Mouse (Mus musculus): ENCODE measurements around the gene Gpr18.

The Gpr18 gene

DNA sequence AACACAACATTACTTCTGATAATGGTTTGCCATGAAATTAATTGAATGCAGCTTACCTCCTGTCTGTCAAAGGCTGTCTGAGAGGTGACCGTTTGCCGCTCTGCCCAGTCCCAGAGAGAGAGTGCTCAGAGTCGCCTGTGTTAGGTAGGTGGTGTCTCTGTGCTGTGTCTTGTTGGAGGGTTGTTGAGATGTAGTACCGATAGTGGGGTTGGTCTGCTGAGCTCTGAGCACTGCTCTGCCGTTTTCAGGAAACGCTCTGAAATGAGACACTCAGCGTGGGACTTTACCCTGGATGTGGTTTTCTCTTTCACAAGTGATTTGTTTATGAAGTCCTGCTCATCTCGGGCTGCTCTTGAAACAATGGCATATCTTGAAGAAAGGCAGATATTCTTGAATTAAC lies at the start of gene Gpr18:
Gene Gpr18 (minus strand): TSS at position 161 of the 400 bp plus-strand sequence.
- DNase-seq (ENCODE audit: low spot score), result no peak

- DNase-seq (ENCODE audit: low spot score), result no peak
Measured at GRCm38 (mm10) chr14:121964990-121965389, 49.4 kb upstream of the Gpr18 start, which contains the start of gene Gpr183. Gpr183 (minus strand) TSS chr14:121965195.

DNA sequence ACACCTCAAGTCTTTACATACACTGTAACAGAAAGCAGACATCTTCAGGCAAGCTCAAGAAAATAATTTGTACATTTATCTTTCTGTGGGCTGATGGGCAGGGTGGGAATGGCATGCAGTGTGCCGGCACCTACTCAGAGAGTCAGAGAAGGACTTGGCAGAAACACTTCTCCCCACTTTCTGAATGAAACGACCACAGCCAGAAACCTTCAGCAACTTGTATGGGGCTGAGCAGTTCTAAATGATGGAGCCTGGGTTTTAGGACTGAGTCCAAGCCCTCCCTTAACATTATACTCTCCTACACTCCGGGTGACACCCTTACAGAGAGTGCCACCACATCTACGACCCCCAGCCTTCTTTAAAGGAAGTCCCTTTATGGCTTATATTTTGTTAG lies 48.4 kb upstream of the Gpr18 start:
- DNase-seq (ENCODE audit: low spot score), result no peak

DNA sequence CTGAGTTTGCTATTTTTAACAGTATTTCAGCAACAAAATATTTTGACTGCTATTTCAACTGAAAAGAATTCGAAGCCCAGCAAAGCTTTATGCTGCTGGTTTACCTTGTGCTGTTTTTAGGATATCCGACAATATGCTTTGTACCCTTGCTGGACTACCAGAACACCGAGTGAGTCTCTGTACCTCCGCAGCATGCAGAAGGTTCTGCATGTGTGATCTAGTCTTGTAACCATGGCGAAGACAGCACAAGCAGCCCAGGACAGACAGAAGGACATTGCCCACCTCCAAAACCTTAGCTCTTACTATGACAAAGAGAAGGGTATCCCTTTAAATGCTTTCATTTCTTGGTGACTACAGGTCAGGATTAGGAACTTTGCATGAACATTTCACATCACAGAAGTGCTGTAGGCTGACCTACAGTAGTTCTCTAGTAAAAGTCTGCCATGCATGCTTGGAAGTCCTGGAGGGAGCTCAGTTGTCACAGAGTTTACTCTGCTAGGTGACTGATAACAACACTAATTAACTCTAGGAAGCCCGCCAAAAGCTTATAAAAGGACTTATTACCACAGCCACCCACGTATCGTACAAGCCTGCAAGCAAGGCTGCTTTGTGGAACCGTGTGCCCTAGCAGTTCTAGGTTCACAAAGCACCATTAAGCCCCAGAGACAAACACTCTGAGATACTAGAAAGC lies 47.8 kb upstream of the Gpr18 start:
- DNase-seq (ENCODE audit: low spot score), result no peak

DNA sequence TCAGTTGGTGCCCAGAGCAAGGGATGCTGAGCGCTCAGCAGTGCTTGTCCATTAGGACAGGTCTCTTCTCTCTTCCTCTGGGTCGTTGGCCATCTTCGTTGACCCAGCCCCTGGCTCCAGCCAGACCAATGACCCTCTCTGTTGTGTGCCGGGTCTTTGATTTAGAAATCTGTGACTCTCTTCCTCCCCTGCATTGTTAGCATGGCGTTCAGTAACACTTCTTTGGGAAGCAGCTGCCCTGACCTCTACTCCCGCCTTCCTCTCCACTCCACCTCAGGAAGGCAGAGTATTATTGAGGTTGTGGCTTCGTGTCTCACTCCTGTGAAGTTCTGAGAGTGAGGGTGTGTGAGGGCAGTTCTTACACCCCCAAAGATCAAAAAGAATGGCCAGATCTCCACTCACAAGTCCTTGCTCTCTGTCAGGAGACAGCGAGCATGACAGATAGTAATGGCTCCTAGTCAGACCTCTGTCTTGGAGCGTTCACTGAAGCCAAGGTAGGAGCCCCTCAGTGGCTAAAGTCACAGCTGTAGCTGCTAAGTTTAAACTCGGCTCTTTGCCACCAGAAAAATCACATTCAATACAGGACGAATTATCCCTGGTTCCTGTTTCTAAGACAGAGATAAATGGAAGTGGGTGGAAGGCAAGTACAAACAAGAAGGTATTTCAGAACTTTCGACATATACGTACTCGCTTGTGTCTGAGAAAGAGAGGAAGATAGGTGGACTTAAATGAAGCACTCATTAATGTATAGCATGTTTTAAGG lies 46.7 kb upstream of the Gpr18 start:
- no peak for DNase-seq (ENCODE audit: low spot score)

- no peak for DNase-seq (ENCODE audit: low spot score)
Measured at GRCm38 (mm10) chr14:121961496-121962127, 46.0 kb upstream of the Gpr18 start.

DNA sequence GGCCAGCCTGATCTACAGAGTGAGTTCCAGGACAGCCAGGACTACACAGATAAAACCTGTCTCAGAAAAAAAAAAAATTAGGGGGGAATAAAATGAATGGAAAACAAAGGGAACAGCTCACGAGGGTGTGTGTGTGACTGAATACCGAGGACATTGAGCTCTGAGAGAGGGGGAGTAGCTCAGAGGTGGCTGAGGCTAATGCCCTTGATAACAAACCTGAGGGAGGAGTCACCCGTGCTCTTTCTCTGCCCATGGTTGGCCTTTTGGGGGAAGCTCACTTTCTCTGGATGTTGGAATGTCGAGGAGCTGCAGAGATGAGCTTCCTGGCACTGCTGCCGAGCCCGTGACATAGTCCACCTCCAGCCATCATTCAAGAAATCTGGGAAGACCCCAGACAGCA lies 45.4 kb upstream of the Gpr18 start:
- no peak for DNase-seq (ENCODE audit: low spot score)

- DNase-seq (ENCODE audit: low spot score), result no peak
Measured at GRCm38 (mm10) chr14:121960531-121960930, 45.0 kb upstream of the Gpr18 start.

GRCm38 (mm10) chr14:121960031-121960430 lies 44.5 kb upstream of the Gpr18 start:
- no peak for DNase-seq (ENCODE audit: low spot score)

DNA sequence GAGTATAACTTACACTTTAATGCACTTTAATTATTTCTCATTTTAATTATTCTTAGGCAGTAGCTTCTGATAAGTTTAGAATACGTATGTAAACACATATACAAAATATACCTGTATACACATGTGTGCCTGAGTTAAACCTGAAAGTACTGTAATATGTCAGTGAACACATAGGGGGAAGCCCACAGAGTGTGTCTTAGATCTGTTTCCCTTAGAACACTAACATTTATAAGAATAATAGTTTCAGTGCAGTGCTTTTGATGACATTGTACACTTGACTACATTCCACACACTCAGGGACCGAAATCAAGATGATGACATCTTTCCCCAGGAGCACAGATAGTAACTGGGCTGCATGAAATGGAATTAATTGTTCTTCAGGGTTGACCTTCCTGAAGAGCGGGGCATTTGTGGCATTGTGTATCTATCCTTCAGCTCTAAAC lies 44.0 kb upstream of the Gpr18 start:
- no peak for DNase-seq (ENCODE audit: low spot score)

- no peak for DNase-seq (ENCODE audit: low spot score)
Measured at GRCm38 (mm10) chr14:121958751-121959537, 43.4 kb upstream of the Gpr18 start.

- no peak for DNase-seq (ENCODE audit: low spot score)
Measured at GRCm38 (mm10) chr14:121958041-121958750, 42.6 kb upstream of the Gpr18 start.

DNA sequence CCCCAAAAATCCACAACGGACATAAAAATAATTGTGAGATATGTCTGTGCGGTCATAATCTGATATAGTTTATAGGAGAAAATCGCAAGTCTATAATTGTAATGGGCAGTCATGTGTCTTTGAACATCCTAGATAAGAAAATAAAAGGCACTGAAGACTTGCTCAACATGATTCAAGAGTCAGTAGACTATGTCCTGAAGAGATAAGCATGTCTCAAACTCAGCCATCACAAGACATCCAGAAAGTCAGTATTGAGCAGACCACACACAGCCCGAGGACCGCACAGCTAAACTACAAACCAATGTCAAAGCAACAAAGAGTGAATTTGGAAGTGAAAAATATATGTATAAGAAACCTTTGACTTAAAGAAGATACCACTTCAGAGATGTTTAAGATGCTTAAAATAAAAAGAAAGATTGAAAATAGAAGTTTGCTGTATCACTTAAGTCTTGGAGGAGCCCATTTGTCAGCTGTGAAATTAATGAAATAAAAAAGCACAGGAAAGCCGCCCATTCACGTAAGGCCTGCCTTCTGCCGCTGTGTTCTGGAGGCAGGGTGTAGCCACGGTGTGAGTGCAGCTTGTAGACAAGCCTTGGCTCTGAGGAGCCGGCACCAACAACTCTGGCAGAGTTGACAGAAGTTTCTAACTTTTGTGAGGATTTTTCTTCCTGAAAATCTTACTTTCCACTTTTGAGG lies 41.7 kb upstream of the Gpr18 start:
- no peak for DNase-seq (ENCODE audit: low spot score)

DNA sequence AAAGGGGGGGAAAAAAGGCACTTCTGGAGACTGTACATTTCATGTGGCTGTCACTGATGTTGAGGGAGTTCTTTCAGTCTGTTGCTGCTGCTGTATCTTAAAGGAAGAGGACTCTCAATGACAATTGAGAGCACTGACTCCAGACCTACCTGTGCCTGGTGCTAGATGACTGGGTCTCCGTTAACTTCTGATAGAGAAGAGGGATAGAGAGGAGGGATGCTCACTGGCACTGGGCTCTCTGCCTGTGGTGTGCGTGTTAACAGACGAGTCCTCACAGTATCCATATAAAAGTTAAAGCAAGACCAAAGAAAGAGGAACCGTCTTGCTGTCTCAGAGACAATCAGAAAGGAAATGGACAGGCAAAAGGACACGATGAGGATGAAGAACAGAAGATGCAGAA lies 40.7 kb upstream of the Gpr18 start:
- DNase-seq (ENCODE audit: low spot score), result no peak

GRCm38 (mm10) chr14:121955176-121955795 lies 39.7 kb upstream of the Gpr18 start:
- DNase-seq (ENCODE audit: low spot score), result no peak

- DNase-seq (ENCODE audit: low spot score), result no peak
Measured at GRCm38 (mm10) chr14:121954608-121955007, 39.0 kb upstream of the Gpr18 start.

DNA sequence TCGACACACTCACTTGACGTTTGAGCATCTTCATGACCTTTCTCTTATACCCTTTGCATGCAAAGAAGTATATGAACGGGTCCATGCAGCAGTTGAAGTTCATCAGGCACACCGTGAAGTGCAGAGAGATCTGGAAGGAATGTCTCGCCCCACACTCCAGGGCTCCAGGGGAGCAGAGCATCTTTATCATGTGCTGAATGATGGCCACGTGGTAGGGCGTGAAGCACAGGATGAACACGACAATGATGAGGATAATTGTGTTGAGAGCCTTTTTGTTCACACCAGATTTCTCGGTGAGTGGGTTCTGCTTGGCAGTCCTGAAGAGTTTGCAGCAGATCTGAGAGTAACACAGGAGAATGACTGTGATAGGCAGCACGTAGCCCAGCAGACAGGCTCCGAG lies 38.5 kb upstream of the Gpr18 start:
- DNase-seq (ENCODE audit: low spot score), result no peak

DNA sequence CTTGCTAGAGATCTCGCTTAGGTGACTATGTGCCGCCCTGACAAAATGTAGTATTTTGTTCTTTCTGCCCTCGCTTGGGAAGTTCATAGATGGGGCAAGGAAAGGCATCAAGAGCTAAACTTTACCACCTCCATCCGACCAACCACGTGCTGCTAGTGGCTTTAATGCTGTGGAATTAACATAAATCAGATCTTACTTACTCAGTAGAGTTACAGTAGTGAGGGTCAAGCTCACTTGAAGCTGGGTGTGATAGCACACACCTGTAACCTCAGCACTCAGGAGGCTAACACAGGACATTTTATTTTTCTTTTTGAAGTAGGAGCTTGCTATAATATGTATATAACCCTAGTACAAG lies 36.4 kb upstream of the Gpr18 start:
- DNase-seq (ENCODE audit: low spot score), result no peak

DNA sequence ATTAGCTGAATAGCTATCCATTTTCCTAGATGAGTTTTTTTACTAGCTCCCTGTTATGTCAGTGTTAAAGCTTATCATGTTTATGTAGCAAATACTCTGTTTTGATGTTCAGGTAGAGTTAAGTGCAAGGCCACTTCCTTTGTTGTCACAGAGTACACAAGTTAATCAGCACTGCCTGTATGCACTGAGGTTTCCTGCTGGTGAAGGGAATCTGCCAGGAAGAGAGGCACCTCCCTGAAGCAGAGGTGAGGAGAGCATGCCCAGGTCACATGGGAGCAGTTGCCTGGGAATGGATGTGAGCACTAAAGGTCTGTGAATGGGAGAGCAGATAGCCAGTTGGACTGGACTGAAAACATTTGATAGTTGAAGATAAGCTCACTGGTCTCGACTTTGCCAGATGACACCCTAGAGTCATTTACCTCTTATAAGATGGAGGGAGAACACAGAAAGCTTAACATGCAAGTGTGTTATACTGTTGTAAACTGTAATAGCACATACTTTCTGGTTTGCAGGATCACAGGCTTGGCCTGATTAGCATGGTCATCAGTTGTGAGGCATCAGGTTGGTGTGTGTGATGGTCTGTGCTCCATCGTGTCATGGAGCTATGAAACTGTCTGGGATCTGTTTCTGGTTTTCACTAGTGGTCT lies 35.9 kb upstream of the Gpr18 start:
- DNase-seq (ENCODE audit: low spot score), result no peak

GRCm38 (mm10) chr14:121949897-121950296 lies 34.3 kb upstream of the Gpr18 start:
- no peak for DNase-seq (ENCODE audit: low spot score)
